Mouse (Mus musculus) brain, embryonic 14.5 days (tissue): ENCODE data around the gene Nt5c2.

Experiments used
- CTCF ChIP-seq: fragments of 200-500 bp; IDR thresholded peaks from 2 replicates; pipeline ENCODE4 v1.5.1; 2012; ENCODE audit warnings: inconsistent platforms, mild to moderate bottlenecking, moderate library complexity, borderline replicate concordance; ENCODE audit not compliant: insufficient read depth, insufficient read length; ENCODE audit errors: extremely low read depth
- POLR2A ChIP-seq: fragments of 200-500 bp; IDR thresholded peaks from 2 replicates; pipeline ENCODE4 v1.6.1; 2012; ENCODE audit warnings: mild to moderate bottlenecking, inconsistent platforms, borderline replicate concordance; ENCODE audit not compliant: poor library complexity, insufficient read depth, insufficient read length, severe bottlenecking; ENCODE audit errors: extremely low read depth

DNA sequence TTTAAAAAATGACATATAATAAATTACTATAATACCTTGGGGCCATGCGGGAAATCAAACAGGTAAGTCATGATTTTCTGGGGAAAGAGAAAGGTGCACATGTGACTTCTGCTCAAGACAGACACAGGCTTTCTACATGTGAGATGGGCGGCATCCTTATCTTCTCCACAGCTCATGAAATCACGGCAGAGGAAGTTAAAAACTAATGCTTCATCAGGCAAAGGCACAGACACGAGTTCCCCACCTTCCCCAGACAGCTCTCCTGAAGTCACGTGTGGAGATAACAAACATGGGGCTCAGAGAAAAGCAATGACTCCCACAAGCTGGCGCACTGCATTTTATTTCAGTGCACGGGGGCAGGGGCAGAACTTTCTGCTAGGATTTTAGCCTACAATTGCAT is 121.5 kb downstream of the Nt5c2 start:
- TF ChIP-seq CTCF (no peak), POLR2A (no peak)
